Mouse (Mus musculus) hindbrain, embryonic 11.5 days (tissue): ENCODE results near the gene Nup188. TPM values are rescaled to one million over a fixed set of nuclear protein-coding genes. Genes with fewer than 3 reads are reported as not detected.

Experiments used
- ATAC-seq: fragments of 200-750 bp; cut with Nextera tagmentation; 2 replicates; pipeline ENCODE4 v1.8.0; 2017; ENCODE audit warnings: mild to moderate bottlenecking, moderate TSS enrichment, moderate library complexity; ENCODE audit not compliant: low FRiP score
- DNase-seq: peaks from one replicate; pipeline ENCODE4 v3.0.0-alpha.2; 2015; ENCODE audit warnings: low spot score
- H3K27ac ChIP-seq: fragments of 300-500 bp; sonication (generic); 2 replicates; pipeline ENCODE4 v1.5.1; 2014; ENCODE audit warnings: mild to moderate bottlenecking, low read depth, low read length
- H3K27me3 ChIP-seq: fragments of 300-500 bp; sonication (generic); 2 replicates; pipeline ENCODE4 v1.6.1; 2014; ENCODE audit warnings: mild to moderate bottlenecking, low read length, moderate library complexity, mixed read lengths; ENCODE audit not compliant: control insufficient read depth, insufficient read depth
- H3K36me3 ChIP-seq: fragments of 300-500 bp; sonication (generic); 2 replicates; pipeline ENCODE4 v1.6.1; 2014; ENCODE audit warnings: mild to moderate bottlenecking, low read length, moderate library complexity, mixed read lengths; ENCODE audit not compliant: control insufficient read depth, insufficient read depth
- H3K4me1 ChIP-seq: fragments of 300-500 bp; sonication (generic); replicated peaks from 2 replicates; pipeline ENCODE4 v1.6.1; 2014; ENCODE audit warnings: low read length, mixed read lengths; ENCODE audit not compliant: control insufficient read depth, insufficient read depth
- H3K4me2 ChIP-seq: fragments of 300-500 bp; sonication (generic); replicated peaks from 2 replicates; pipeline ENCODE4 v1.6.1; 2014; ENCODE audit warnings: mild to moderate bottlenecking, low read depth, low read length
- H3K4me3 ChIP-seq: fragments of 300-500 bp; sonication (generic); 2 replicates; pipeline ENCODE4 v1.5.1; 2014; ENCODE audit warnings: low read depth, low read length
- H3K9ac ChIP-seq: fragments of 300-500 bp; sonication (generic); 2 replicates; pipeline ENCODE4 v1.6.1; 2014; ENCODE audit warnings: low read depth, low read length
- H3K9me3 ChIP-seq: fragments of 300-500 bp; sonication (generic); 2 replicates; pipeline ENCODE4 v1.6.1; 2016; ENCODE audit warnings: low read length; ENCODE audit not compliant: control insufficient read depth
- WGBS: fragments of 180-500 bp; shearing (Covaris S2); extraction: QIAGEN DNeasy Blood & Tissue Kit; methylation state at CpG from one replicate; pipeline ENCODE4 v1.1.7; 2014; 5-methylcytosine and 5-hydroxymethylcytosine counted together
- polyA plus RNA-seq: library from polyadenylated mRNA; unstranded; fragments of >200 nt; fragmentation: Nextera tagmentation; extraction: Ambion mirVana; gene quantifications from 2 replicates; pipeline ENCODE4 v1.2.1, GENCODE M21; 2014

The Nup188 gene
- polyA plus RNA-seq, 1 experiment from 2014 or later = 44.5 TPM

DNA sequence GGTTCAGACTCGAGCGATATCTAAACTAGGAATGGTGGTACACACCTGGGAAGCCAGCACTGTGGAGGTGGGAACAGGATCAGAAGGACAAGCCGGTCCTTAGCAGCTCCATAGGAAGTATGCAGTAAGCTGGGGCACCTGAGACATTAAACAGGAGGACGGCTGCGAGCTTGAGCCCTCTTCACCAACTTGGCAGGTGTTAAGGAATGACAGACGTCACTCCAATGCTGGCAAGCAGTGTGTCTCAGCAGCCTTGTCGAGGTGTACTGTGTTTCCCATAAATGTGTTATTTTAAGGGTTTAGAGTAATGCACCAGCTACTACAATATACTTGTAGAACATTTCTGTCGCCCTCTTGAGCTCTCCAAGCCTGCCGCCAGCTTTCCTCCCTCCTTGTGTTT, 100.7 kb downstream of the Nup188 start:
- Histone ChIP-seq H3K9me3 (no peaks in the 10 kb centered on the region), H3K9ac (no peak overlapping the region), H3K27me3 (no peaks in the 10 kb centered on the region), H3K4me2 (no peak overlapping the region), H3K36me3 (0 out of 2 replicates have a peak, but pooled peaks cover 6% of the 10 kb centered on the region), H3K4me3 (no peak overlapping the region), H3K27ac (no peak overlapping the region), H3K4me1 (no peaks in the 10 kb centered on the region)
- no peak for DNase-seq
- no peak for ATAC-seq
- WGBS = 90% methylated on average over 9 of the region's 9 CpGs

DNA sequence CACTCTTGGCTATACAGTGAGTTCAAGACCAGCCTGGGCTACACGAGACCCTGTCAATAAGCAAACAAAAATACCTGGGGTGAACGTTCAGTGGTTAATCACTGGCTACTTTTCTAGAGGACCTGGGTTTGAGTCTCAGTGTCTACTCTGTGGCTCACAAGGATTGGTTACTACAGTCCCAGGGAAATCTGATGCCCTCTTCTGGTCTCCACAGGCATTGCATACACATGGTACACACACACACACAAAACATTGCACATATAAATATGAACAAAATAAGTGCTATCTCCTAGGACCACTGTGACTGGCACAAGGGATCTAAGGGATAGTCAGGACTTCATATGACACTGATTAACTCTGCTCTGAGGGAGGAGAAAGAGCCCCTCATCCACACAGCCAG, 102.8 kb downstream of the Nup188 start:
- ATAC-seq = no peak

DNA sequence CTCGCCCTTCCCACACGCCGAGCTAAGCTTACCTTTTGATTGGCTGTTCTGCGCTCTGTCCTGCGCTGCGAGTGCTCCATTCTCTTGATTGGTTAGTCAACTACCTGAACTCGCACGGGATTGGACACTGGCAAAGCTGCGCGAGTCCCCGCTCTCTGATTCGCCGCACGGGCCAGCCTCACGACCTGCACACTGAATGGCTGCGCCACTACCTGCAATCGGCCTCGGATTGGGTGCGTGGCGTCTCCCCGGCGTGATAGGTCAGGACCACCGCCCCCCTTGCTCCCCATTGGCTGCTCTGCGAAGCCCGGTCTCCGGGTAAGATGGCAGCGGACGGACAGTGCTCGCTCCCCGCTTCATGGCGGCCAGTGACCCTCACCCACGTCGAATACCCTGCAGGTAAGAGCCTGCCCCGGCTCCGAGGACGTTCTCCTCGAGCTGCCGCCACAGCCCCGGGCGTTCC, 105.9 kb downstream of the Nup188 start, which contains the start of gene Dolpp1:
Gene Dolpp1, plus strand, starts transcription at position 141 of the 463 bp plus-strand sequence.
- Histone ChIP-seq H3K4me2 (peak within 1 kb of the TSS; percentile 97), H3K4me3 (peak within 1 kb of the TSS; percentile 70), H3K9ac (peak within 1 kb of the TSS; percentile 64), H3K27ac (peak within 1 kb of the TSS; percentile 81), H3K9me3 (no peaks in the 10 kb centered on the region), H3K4me1 (no peaks in the 10 kb centered on the region; the same call in 1 of the 2 replicates), H3K36me3 (0 out of 2 replicates have a peak, but pooled peaks cover 3% of the 10 kb centered on the region), H3K27me3 (no peaks in the 10 kb centered on the region)
- DNase-seq (peak; percentile 94), ATAC-seq (peak; percentile 98)
- under 1% methylated on average over 40 of the region's 40 CpGs for WGBS

More for the DNA sequence above, 102.8 kb downstream of the Nup188 start:
- no peaks in the 10 kb centered on the region for H3K9me3 ChIP-seq
- H3K36me3 ChIP-seq = 0 out of 2 replicates have a peak, but pooled peaks cover 3% of the 10 kb centered on the region
- no peak overlapping the region for H3K4me2 ChIP-seq
- H3K27ac ChIP-seq = no peak overlapping the region
- no peak overlapping the region for H3K4me3 ChIP-seq
- H3K27me3 ChIP-seq = no peaks in the 10 kb centered on the region
- whole genome bisulfite sequencing = 93% methylated on average over 2 of the region's 2 CpGs
- H3K4me1 ChIP-seq = no peaks in the 10 kb centered on the region; the same call in 1 of the 2 replicates
- H3K9ac ChIP-seq = no peak overlapping the region
- no peak for DNase-seq

DNA sequence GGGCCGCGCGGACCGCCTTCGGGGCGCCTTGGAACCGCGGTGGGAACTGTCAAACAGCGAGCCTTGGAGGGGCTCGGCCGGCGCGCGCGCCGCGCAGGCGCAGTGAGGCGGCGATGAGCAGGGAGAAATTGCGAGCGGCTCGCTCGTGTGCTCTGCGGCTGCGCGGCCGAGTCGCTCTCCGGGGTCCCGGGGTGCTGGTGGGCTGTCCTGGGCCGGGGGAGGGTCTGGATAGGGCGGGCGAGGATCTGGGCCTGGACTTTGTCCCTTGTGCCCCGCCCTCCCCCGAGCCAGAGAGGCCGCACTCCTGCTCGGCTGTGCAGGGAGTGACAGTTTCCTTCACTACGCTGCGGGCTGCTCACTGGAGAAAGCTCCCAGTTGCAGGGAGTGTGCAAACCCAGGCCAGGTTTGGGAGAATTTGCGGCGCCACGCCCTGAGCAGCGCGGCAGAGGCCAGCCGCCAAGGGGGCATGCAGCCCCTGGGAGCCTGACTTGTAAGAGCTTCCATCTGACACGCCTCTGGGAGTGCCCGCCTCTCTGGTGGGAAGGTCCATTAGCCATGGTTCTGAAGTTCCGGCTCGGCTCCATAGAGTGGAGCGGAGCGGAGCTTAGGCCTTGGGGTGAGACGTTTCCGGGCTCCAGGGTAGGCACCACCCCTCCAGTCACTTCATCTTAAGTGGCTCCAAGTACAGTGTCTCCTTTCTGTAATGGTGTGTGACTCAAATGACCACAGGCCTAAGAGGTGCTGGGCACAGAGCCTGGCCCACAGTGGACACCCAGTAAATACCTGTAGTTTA, 106.6 kb downstream of the Nup188 start:
- Histone ChIP-seq H3K9ac (peak overlapping the region; percentile 64), H3K36me3 (0 out of 2 replicates have a peak, but pooled peaks cover 4% of the 10 kb centered on the region), H3K27me3 (no peaks in the 10 kb centered on the region), H3K4me2 (peak overlapping the region; percentile 97), H3K27ac (peak overlapping the region; percentile 81), H3K4me1 (no peaks in the 10 kb centered on the region; the same call in 1 of the 2 replicates), H3K9me3 (no peaks in the 10 kb centered on the region), H3K4me3 (peak overlapping the region; percentile 70)
- DNase-seq (peak; percentile 94), ATAC-seq (peak; percentile 87)
- WGBS = under 1% methylated on average over 39 of the region's 54 CpGs

DNA sequence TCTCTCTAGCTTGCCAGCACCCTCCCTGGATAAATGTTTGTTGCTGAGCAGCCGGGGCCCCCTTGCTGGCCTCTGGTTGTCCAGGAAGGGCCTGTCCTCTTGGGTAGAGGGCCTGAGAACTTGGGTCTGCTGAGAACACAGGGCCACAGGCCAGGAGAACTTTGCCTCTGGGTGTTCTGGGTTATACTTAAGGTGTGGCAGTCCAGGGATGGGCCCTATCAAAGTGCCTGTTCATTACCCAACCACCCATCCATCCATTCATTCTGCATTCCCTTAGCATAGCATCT, 107.1 kb downstream of the Nup188 start:
- no peak for DNase-seq
- H3K4me1 ChIP-seq = no peaks in the 10 kb centered on the region; the same call in none of the 2 replicates
- H3K9ac ChIP-seq = peak overlapping the region; percentile 64
- H3K36me3 ChIP-seq = 0 out of 2 replicates have a peak, but pooled peaks cover 4% of the 10 kb centered on the region
- no peaks in the 10 kb centered on the region for H3K27me3 ChIP-seq
- no peak for ATAC-seq
- H3K9me3 ChIP-seq = no peaks in the 10 kb centered on the region
- H3K4me3 ChIP-seq = peak overlapping the region; percentile 70
- H3K27ac ChIP-seq = peak overlapping the region; percentile 81; the same call in 1 of the 2 replicates
- peak overlapping the region; percentile 97 for H3K4me2 ChIP-seq
- WGBS = 86% methylated on average over 1 of the region's 1 CpGs

Other genes with a start within 250 kb of the Nup188 start
- 30.1 and 33.9 TPM in 2 replicates for gene Wdr34, start 237.5 kb upstream of the Nup188 start, polyA plus RNA-seq
- 688 and 696 TPM in 2 replicates for gene Set, start 229.0 kb upstream of the Nup188 start, polyA plus RNA-seq
- gene Pkn3, start 208.7 kb upstream of the Nup188 start, polyA plus RNA-seq = 4.5 and 5.2 TPM in 2 replicates
- 27.4 and 32.2 TPM in 2 replicates for gene Zdhhc12, start 192.7 kb upstream of the Nup188 start, polyA plus RNA-seq
- 6.5 and 9.3 TPM in 2 replicates for gene Zer1, start 161.8 kb upstream of the Nup188 start, polyA plus RNA-seq
- 16.3 and 20.6 TPM in 2 replicates for gene Tbc1d13, start 152.7 kb upstream of the Nup188 start, polyA plus RNA-seq
- 15.3 and 15.6 TPM in 2 replicates for gene Endog, start 114.9 kb upstream of the Nup188 start, polyA plus RNA-seq
- 62.1 and 65.9 TPM in 2 replicates for gene Spout1, start 107.9 kb upstream of the Nup188 start, polyA plus RNA-seq
- 9.4 and 10.0 TPM in 2 replicates for gene Kyat1, start 80.5 kb upstream of the Nup188 start, polyA plus RNA-seq
- 47.6 and 55.9 TPM in 2 replicates for gene Lrrc8a, start 48.7 kb upstream of the Nup188 start, polyA plus RNA-seq
- 0.06 and 0.07 TPM in 2 replicates for gene Gm28035, start 45.8 kb upstream of the Nup188 start, polyA plus RNA-seq
- gene Phyhd1, start 20.2 kb upstream of the Nup188 start, polyA plus RNA-seq = 4.2 and 5.6 TPM in 2 replicates
- not detected in 2 replicates for gene Gm28038, start 5.4 kb upstream of the Nup188 start, polyA plus RNA-seq
- 24.0 and 24.1 TPM in 2 replicates for gene Dolk, start 63 bp upstream of the Nup188 start, polyA plus RNA-seq
- 42.6 and 48.5 TPM in 2 replicates for gene Sh3glb2, start 72.9 kb downstream of the Nup188 start, polyA plus RNA-seq
- 13.9 and 18.6 TPM in 2 replicates for gene Miga2, start 77.8 kb downstream of the Nup188 start, polyA plus RNA-seq
- gene Dolpp1, start 105.9 kb downstream of the Nup188 start, polyA plus RNA-seq = 41.9 and 44.5 TPM in 2 replicates
- 21.5 and 27.5 TPM in 2 replicates for gene Crat, start 129.4 kb downstream of the Nup188 start, polyA plus RNA-seq
- gene Ptpa, start 129.6 kb downstream of the Nup188 start, polyA plus RNA-seq = 55.4 and 62.8 TPM in 2 replicates
- 6.3 and 6.8 TPM in 2 replicates for gene Ier5l, start 187.8 kb downstream of the Nup188 start, polyA plus RNA-seq